Mouse (Mus musculus) E14TG2a.4 (cell line): ENCODE measurements around the gene St3gal3.
A peak's percentile ranks its signal among the peaks of the same experiment; 100 is the strongest.

Source experiments
- H3K27me3 ChIP-seq: 2 replicates; pipeline ENCODE4 v1.6.1; 2014; ENCODE audit warnings: low read length, control low read depth; ENCODE audit not compliant: insufficient read depth
- H3K36me3 ChIP-seq: 2 replicates; pipeline ENCODE4 v1.6.1; 2014; ENCODE audit warnings: low read length, control low read depth; ENCODE audit not compliant: insufficient read depth
- H3K4me1 ChIP-seq: replicated peaks from 2 replicates; pipeline ENCODE4 v1.6.1; 2014; ENCODE audit warnings: low read depth, low read length, control low read depth
- H3K4me3 ChIP-seq: replicated peaks from 2 replicates; pipeline ENCODE4 v1.5.1; 2014; ENCODE audit warnings: mild to moderate bottlenecking, low read length
- H3K9me3 ChIP-seq: 2 replicates; pipeline ENCODE4 v1.6.1; 2014; ENCODE audit warnings: low read length, control low read depth
- CTCF ChIP-seq: conservative IDR thresholded peaks from 2 replicates; pipeline ENCODE4 v1.5.1; 2014; ENCODE audit warnings: low read length
- NANOG ChIP-seq: IDR thresholded peaks from 2 replicates; pipeline ENCODE4 v1.6.1; 2014; ENCODE audit warnings: borderline replicate concordance, low read length, mixed read lengths
- POU5F1 ChIP-seq: IDR thresholded peaks from 2 replicates; pipeline ENCODE4 v1.6.1; 2014; ENCODE audit warnings: low read length, borderline replicate concordance

Gene St3gal3

DNA sequence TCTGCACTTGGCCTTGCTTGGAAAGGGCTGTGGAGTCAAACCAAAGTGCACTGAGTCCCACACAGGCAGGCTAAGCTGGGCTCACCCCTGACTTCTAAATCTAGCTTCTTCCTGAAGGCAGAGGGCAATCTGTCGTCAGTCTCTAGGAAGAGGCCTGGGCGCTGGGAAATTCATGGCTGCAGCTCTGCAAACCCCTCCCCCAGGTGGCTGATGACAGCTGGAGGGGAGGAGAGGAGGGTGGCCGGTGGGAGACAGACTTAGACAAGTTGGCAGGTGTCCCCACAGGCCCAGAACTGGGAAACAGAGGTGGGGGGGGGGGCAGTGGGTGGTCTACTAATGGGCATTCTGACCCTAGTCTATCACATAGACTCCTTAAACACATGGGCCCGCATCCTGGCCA lies 177.2 kb downstream of the St3gal3 start:
- H3K4me3 ChIP-seq: no peak overlapping the region
- H3K9me3 ChIP-seq: peaks cover 2% of the 10 kb centered on the region; the same call in 1 of the 2 replicates
- H3K4me1 ChIP-seq: peaks cover 91% of the 10 kb centered on the region
- peaks cover 97% of the 10 kb centered on the region for H3K36me3 ChIP-seq
- H3K27me3 ChIP-seq: no peaks in the 10 kb centered on the region
- TF ChIP-seq CTCF (no peak), NANOG (no peak), POU5F1 (no peak)

GRCm38 (mm10) chr4:117947493-117947892 lies 187.2 kb downstream of the St3gal3 start:
- Histone ChIP-seq H3K9me3 (peaks cover 5% of the 10 kb centered on the region), H3K36me3 (peaks cover 85% of the 10 kb centered on the region)
- no peak for TF ChIP-seq POU5F1

DNA sequence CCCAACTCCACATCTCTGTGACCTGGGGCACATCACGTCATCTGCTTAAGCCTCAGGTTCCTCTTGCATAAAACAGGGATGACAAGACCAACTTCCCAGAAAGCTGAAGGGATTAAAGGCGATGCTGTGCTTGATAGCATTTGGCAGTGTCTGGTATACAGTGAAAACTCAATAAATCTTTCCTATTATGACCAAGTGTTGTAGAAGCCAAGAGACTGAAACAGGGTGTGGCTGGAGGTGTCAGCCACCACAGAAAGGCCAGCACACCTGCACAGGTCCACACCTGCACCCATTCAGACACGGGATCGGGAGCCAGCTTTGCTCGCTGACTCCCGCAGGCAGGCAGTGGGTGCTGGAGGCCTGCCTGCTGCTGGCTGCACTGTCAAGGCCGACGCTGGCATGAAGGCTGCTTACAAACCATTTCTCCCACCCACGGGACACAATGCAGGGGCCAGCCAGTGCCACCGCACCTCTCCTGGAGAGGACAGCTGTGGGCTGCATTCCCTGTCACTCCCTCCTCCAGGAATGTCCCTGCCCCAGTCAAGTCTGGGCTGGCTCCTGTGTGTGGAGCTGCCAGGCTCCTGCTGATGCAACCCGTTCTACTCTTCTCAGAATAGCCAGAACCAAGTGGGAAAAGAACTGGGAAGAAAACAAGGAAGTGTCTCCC lies 187.9 kb downstream of the St3gal3 start:
- Histone ChIP-seq H3K36me3 (peaks cover 84% of the 10 kb centered on the region), H3K4me1 (peaks cover 51% of the 10 kb centered on the region), H3K4me3 (no peak overlapping the region), H3K27me3 (no peaks in the 10 kb centered on the region), H3K9me3 (no peaks in the 10 kb centered on the region)
- TF ChIP-seq CTCF (no peak), NANOG (no peak), POU5F1 (no peak)

More at GRCm38 (mm10) chr4:117947493-117947892, 187.2 kb downstream of the St3gal3 start:
- Histone ChIP-seq H3K4me3 (no peak overlapping the region), H3K4me1 (peaks cover 57% of the 10 kb centered on the region), H3K27me3 (no peaks in the 10 kb centered on the region)

DNA sequence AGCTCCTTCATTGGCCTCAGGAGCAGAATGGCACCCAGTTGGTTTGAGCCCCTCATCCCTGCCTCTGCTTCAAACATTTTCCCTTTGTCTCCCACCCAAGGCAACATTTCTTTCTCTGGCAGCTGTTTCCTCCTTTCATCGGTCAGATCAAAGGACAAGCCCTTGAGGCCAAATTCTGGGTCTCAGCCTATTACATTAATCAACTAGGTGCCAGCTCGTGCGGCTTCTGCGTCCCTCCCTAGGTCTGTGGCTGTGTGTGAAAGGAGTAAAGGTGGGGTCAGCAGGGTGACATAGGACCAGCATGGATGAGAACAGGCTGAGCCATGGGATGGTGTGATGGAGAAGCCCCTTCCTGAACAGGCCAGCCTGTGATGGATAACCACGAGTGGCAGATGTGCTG lies 191.4 kb downstream of the St3gal3 start:
- no peak overlapping the region for H3K4me3 ChIP-seq
- TF ChIP-seq CTCF (no peak), NANOG (no peak), POU5F1 (no peak)
- no peaks in the 10 kb centered on the region for H3K27me3 ChIP-seq
- peaks cover 81% of the 10 kb centered on the region for H3K36me3 ChIP-seq
- H3K4me1 ChIP-seq: peaks cover 44% of the 10 kb centered on the region
- H3K9me3 ChIP-seq: no peaks in the 10 kb centered on the region

GRCm38 (mm10) chr4:117936964-117937363 lies 197.8 kb downstream of the St3gal3 start:
- peaks cover 29% of the 10 kb centered on the region for H3K4me1 ChIP-seq
- H3K36me3 ChIP-seq: peaks cover 76% of the 10 kb centered on the region
- TF ChIP-seq NANOG (no peak), POU5F1 (no peak), CTCF (no peak)
- H3K9me3 ChIP-seq: no peaks in the 10 kb centered on the region
- no peak overlapping the region for H3K4me3 ChIP-seq
- no peaks in the 10 kb centered on the region for H3K27me3 ChIP-seq

- peaks cover 52% of the 10 kb centered on the region for H3K36me3 ChIP-seq
- TF ChIP-seq CTCF: no peak
- TF ChIP-seq POU5F1: no peak
- no peak for TF ChIP-seq NANOG
- H3K27me3 ChIP-seq: peaks cover 12% of the 10 kb centered on the region
- H3K9me3 ChIP-seq: no peaks in the 10 kb centered on the region
- no peak overlapping the region for H3K4me3 ChIP-seq
- H3K4me1 ChIP-seq: peaks cover 22% of the 10 kb centered on the region
Observed at GRCm38 (mm10) chr4:117934081-117934480, 200.6 kb downstream of the St3gal3 start.

DNA sequence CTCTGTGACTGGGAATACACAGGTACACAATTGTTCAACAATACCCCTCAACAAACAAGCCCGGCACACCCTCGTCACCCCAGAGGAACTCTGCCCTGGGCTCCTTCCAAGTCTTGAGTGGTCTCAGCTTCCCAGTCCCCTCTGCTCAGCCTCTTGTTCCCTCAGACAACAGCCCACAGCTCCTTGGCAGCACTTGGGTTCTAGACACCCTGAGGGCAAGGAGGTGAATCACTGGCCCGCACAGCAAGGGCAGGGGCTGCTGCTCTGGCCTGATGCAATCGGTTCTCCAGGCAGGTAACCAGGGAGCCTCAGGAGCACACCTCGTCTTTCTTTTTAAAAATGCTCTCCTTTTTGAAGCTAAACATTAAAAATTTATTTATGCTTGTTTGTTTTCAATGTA lies 201.5 kb downstream of the St3gal3 start:
- peaks cover 46% of the 10 kb centered on the region for H3K36me3 ChIP-seq
- H3K27me3 ChIP-seq: peaks cover 20% of the 10 kb centered on the region
- no peak for TF ChIP-seq POU5F1
- no peak for TF ChIP-seq NANOG
- no peak for TF ChIP-seq CTCF
- H3K4me1 ChIP-seq: peaks cover 27% of the 10 kb centered on the region
- no peak overlapping the region for H3K4me3 ChIP-seq
- peaks cover under 1% of the 10 kb centered on the region for H3K9me3 ChIP-seq

GRCm38 (mm10) chr4:117929391-117929881 lies 205.3 kb downstream of the St3gal3 start, which contains the start of gene Artn:
Artn (minus strand) TSS chr4:117929763.
- peaks cover 34% of the 10 kb centered on the region for H3K4me1 ChIP-seq
- H3K4me3 ChIP-seq: peak within 1 kb of the TSS; percentile 77
- TF ChIP-seq POU5F1: no peak
- no peak for TF ChIP-seq CTCF
- TF ChIP-seq NANOG: no peak
- H3K36me3 ChIP-seq: peaks cover 26% of the 10 kb centered on the region
- peaks cover 14% of the 10 kb centered on the region for H3K9me3 ChIP-seq
- H3K27me3 ChIP-seq: peaks cover 57% of the 10 kb centered on the region
